Mouse (Mus musculus): ENCODE data around the gene Tex261.

DNA sequence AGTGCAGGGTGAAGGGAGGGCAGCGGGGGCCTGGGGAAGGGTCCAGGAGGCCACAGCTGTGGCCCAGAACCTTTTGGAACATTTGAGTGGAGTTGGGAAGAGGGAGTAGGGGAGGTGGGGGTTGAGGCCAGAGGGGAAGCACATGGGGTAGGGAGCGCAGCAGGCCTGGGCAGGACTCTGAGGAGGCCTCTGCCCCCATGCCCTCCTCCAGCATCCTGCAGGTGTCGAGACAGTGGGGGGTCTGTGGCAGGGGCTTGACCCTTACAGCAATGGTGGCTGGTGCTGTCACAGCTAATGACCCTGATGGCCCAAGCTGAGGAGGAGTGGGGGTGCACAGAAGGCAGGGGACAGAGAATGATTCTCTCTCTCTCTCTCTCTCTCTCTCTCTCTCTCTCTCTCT, 26.3 kb downstream of the Tex261 start:
- TF ChIP-seq CTCF (IDR thresholded peaks at IDR 0.05; ENCODE audit: low read depth) (no peak), EP300 (IDR thresholded peaks at IDR 0.05; ENCODE audit: low read depth) (no peak)

Data from heart, postnatal 0 days (tissue).